Mouse (Mus musculus) neural tube, embryonic 11.5 days (tissue): ENCODE results near the gene Ube3b. TPM values are rescaled to one million over a fixed set of nuclear protein-coding genes. Genes with fewer than 3 reads are reported as not detected.

Source experiments
- ATAC-seq: fragments of 200-750 bp; cut with Nextera tagmentation; 2 replicates; pipeline ENCODE4 v1.8.0; 2017; ENCODE audit warnings: moderate number of reproducible peaks, mild to moderate bottlenecking, moderate TSS enrichment, moderate library complexity; ENCODE audit not compliant: insufficient read depth, low FRiP score, low TSS enrichment
- DNase-seq: peaks from one replicate; pipeline ENCODE4 v3.0.0-alpha.2; 2015; ENCODE audit warnings: low spot score
- H3K27ac ChIP-seq: fragments of 300-500 bp; sonication (generic); 2 replicates; pipeline ENCODE4 v1.5.1; 2014; ENCODE audit warnings: low read depth, mild to moderate bottlenecking, low read length
- H3K27me3 ChIP-seq: fragments of 300-500 bp; sonication (generic); 2 replicates; pipeline ENCODE4 v1.6.1; 2014; ENCODE audit warnings: mild to moderate bottlenecking, low read length, mixed read lengths; ENCODE audit not compliant: control insufficient read depth, insufficient read depth
- H3K36me3 ChIP-seq: fragments of 300-500 bp; sonication (generic); 2 replicates; pipeline ENCODE4 v1.6.1; 2014; ENCODE audit warnings: mild to moderate bottlenecking, low read length, moderate library complexity, mixed read lengths; ENCODE audit not compliant: control insufficient read depth, insufficient read depth
- H3K4me1 ChIP-seq: fragments of 300-500 bp; sonication (generic); 2 replicates; pipeline ENCODE4 v1.6.1; 2014; ENCODE audit warnings: low read length, mixed read lengths; ENCODE audit not compliant: control insufficient read depth, insufficient read depth
- H3K4me2 ChIP-seq: fragments of 300-500 bp; sonication (generic); 2 replicates; pipeline ENCODE4 v1.6.1; 2014; ENCODE audit warnings: low read depth, mild to moderate bottlenecking, moderate library complexity
- H3K4me3 ChIP-seq: fragments of 300-500 bp; sonication (generic); 2 replicates; pipeline ENCODE4 v1.5.1; 2014; ENCODE audit warnings: low read depth, low read length
- H3K9ac ChIP-seq: fragments of 300-500 bp; sonication (generic); 2 replicates; pipeline ENCODE4 v1.6.1; 2014; ENCODE audit warnings: mild to moderate bottlenecking, low read length
- H3K9me3 ChIP-seq: fragments of 300-500 bp; sonication (generic); 2 replicates; pipeline ENCODE4 v1.6.1; 2016; ENCODE audit warnings: low read length; ENCODE audit not compliant: control insufficient read depth
- WGBS: fragments of 180-500 bp; shearing (Covaris S2); extraction: QIAGEN DNeasy Blood & Tissue Kit; methylation state at CpG from one replicate; pipeline ENCODE4 v1.1.7; 2014; 5-methylcytosine and 5-hydroxymethylcytosine counted together
- polyA plus RNA-seq: library from polyadenylated mRNA; unstranded; fragments of >200 nt; fragmentation: Nextera tagmentation; extraction: Ambion mirVana; gene quantifications from 2 replicates; pipeline ENCODE4 v1.2.1, GENCODE M21; 2014

Ube3b gene
- polyA plus RNA-seq, 1 experiment from 2014 or later = 60.5 TPM

DNA sequence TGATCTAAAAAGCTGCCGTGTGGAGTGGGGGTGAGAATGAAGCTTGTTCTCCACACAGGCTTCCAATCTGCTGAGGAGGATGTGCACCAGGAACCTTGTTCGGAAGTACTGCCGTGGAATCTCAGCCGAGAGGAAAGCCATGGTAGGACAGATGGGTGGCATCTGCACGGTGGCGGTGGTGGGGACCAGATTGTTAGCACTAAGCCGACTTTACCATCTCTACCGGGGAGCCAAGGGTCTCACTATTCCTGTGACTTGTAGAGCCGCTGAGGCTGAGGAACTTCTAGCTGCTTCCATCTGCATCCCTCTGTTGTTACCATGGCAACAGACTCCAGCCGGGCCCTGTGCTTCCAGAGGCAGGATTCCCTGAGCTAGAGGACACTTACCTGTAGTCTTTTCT is 21.6 kb upstream of the Ube3b start:
- H3K9me3 ChIP-seq = no peaks in the 10 kb centered on the region
- H3K36me3 ChIP-seq = peaks cover 3% of the 10 kb centered on the region; the same call in 1 of the 2 replicates
- no peak overlapping the region for H3K9ac ChIP-seq
- no peaks in the 10 kb centered on the region for H3K27me3 ChIP-seq
- H3K4me3 ChIP-seq = no peak overlapping the region
- ATAC-seq (no peak), DNase-seq (no peak)
- no peak overlapping the region for H3K4me2 ChIP-seq
- no peak overlapping the region for H3K27ac ChIP-seq
- peaks cover 4% of the 10 kb centered on the region; the same call in 1 of the 2 replicates for H3K4me1 ChIP-seq
- WGBS = 77% methylated on average over 10 of the region's 10 CpGs

DNA sequence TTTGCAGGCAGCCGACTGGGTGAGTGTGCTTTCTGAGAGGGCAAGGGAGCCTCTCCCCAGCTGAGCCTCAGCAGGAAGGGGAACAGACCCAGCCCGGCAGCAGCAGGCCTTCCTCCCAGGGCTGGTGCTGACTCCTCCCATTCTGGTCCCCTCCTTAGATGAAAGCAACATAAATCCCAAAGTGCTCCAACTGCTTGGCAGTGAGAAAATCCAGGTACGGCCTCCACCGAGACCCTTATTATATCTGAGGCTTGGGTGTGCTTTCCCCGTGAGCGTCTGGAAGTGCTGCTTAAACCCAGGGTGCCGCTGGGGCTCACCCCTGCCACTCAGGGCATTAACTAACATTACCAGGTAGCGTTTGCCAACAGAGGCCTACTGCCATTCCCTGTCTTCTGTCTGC is 20.8 kb upstream of the Ube3b start:
- Histone ChIP-seq H3K27me3 (no peaks in the 10 kb centered on the region), H3K9me3 (no peaks in the 10 kb centered on the region), H3K9ac (no peak overlapping the region), H3K27ac (no peak overlapping the region), H3K4me1 (peaks cover 4% of the 10 kb centered on the region; the same call in 1 of the 2 replicates), H3K36me3 (peaks cover 4% of the 10 kb centered on the region; the same call in 1 of the 2 replicates), H3K4me3 (no peak overlapping the region), H3K4me2 (no peak overlapping the region)
- WGBS = 70% methylated on average over 8 of the region's 8 CpGs
- ATAC-seq (no peak), DNase-seq (no peak)

DNA sequence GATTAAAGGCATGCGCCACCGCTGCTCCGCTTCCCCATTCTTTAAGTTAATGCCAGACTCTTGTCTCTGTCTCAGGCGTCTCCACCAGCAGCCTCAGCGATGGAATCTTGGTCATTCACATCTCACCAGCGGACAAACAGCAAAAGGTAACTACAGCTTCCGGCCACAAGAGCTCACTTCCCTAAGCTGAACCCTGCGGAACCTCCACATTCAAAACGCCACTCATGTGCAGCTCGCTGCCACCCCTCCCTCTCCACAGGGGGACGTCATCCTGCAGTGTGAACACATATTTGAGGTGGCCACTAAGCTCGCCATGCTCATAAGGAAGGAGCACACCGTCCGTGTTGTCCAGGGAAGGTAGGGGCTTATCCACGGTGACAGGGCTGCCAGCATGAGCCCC is 19.4 kb upstream of the Ube3b start:
- H3K27ac ChIP-seq = no peak overlapping the region
- peaks cover 4% of the 10 kb centered on the region; the same call in 1 of the 2 replicates for H3K4me1 ChIP-seq
- no peak overlapping the region for H3K4me2 ChIP-seq
- no peaks in the 10 kb centered on the region for H3K9me3 ChIP-seq
- H3K4me3 ChIP-seq = no peak overlapping the region
- H3K36me3 ChIP-seq = peaks cover 7% of the 10 kb centered on the region; the same call in 1 of the 2 replicates
- no peak for ATAC-seq
- 86% methylated on average over 15 of the region's 15 CpGs for WGBS
- H3K27me3 ChIP-seq = no peaks in the 10 kb centered on the region
- DNase-seq = no peak
- no peak overlapping the region for H3K9ac ChIP-seq

DNA sequence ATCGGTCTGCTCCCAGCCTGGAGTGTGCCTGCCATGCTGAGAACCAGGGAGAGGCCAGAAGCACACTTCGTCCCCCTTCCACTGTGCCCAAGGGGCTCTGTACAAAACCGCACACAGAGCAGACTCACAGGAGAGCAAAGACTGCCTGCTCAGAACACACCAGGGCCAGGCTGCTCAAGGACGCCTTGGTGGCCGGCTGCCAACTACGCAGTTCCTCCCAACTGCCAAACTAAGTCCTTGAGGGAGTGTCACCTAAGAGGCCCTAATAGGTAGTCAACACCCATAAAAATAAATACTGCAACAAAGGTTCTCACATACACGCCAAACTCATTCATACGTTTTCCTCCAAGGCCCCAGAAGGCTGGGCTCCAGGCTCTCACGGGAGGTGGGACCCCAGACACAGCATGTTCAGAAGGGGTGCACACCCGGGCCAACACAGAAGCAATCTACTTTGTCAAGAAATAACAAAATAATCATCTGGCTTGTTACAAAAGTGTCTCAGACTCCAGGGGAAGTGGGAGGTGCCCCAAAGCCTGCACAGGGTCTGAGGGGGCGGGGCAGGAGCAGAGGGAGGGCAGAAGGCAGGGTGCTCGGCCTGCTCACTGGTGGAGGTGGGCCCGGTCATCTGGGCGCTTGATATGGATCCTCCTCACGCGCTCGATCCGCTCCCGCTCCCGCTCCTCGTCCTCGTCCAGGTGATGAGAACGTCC is 15.2 kb upstream of the Ube3b start:
- ATAC-seq (no peak), DNase-seq (no peak)
- H3K9ac ChIP-seq = no peak overlapping the region
- 92% methylated on average over 23 of the region's 23 CpGs for WGBS
- H3K4me1 ChIP-seq = no peaks in the 10 kb centered on the region
- no peak overlapping the region for H3K4me2 ChIP-seq
- peaks cover 23% of the 10 kb centered on the region for H3K36me3 ChIP-seq
- H3K4me3 ChIP-seq = no peak overlapping the region
- H3K9me3 ChIP-seq = no peaks in the 10 kb centered on the region
- no peak overlapping the region for H3K27ac ChIP-seq
- H3K27me3 ChIP-seq = no peaks in the 10 kb centered on the region

DNA sequence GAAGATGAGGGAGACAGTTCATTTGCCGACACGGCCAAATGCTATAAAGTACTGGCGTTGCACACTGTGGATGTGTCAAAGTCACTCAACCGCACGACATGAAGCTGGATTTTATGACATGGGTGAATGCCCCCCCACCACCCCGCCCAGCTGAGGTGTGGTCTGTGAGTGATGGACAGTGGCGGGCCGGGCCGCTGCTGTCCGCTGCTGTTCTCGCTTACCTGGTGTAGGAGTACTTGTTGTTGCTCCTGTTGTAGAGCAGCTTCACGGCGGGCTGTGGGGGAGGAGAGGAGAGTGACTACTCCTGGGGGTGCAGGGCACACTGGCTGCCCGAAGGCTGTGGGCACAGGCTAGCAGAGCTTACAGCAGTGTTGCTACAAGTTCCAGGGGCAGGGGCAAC is 12.3 kb upstream of the Ube3b start:
- Histone ChIP-seq H3K9ac (no peak overlapping the region), H3K9me3 (no peaks in the 10 kb centered on the region), H3K27me3 (no peaks in the 10 kb centered on the region), H3K27ac (no peak overlapping the region), H3K4me1 (peaks cover 5% of the 10 kb centered on the region; the same call in 1 of the 2 replicates), H3K4me3 (no peak overlapping the region), H3K4me2 (no peak overlapping the region), H3K36me3 (peaks cover 21% of the 10 kb centered on the region)
- ATAC-seq (no peak), DNase-seq (no peak)
- 92% methylated on average over 14 of the region's 14 CpGs for WGBS

DNA sequence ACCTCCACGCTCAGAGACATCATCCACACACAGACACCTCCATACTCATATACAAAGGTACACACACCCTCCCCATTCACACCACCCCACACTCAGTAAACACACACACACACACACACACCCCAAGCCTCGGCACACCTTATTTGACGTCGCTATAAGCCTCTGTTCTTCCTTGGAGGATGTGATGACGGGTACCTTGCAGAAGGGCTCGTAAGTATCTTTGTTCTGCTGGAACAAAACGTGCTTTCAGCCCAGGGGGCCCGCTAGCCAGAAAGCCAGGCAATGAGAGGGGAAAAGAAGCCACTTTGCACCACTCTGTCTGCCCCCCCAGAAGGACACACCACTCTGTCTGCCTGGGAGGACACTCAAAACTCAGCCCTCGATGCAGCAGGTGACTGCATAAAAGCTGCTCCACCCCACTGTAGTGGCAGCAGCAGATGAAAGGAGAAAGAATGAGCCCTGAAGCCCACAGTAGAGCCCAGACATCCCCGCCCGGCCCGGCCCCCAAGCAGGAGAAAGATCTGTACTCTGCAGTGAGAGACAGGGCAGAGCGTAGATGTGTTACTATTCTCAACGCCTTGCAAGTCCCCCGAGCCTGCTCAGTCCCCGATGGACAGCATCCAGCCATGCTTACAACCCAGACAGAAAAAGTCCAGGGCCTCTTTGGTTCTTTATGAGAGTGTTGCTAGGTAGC is 11.5 kb upstream of the Ube3b start:
- Histone ChIP-seq H3K4me3 (no peak overlapping the region), H3K27ac (no peak overlapping the region), H3K4me1 (peaks cover 8% of the 10 kb centered on the region; the same call in 1 of the 2 replicates), H3K36me3 (peaks cover 20% of the 10 kb centered on the region), H3K9ac (no peak overlapping the region), H3K27me3 (no peaks in the 10 kb centered on the region), H3K4me2 (no peak overlapping the region), H3K9me3 (no peaks in the 10 kb centered on the region)
- no peak for DNase-seq
- 89% methylated on average over 16 of the region's 16 CpGs for WGBS
- no peak for ATAC-seq

DNA sequence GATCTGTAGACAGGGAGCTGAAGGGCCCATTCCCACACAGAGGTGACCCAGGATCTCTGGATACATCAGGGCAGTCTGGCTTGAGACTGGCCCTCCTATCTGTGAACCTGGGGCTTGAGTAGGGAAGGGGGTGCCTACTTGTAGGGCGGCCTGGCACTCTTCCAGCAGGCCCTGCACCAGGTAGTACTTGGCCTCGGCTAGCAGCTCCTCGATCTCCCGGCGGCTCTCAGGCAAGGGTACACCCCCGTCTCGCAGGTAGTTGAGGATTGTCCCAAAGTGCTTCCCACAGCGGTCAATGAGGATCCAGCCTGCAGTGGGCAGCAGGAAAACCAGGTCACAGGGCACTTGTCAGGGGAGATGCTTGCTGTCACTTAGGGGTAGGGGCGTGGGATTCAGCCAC is 10.5 kb upstream of the Ube3b start:
- WGBS = 88% methylated on average over 9 of the region's 9 CpGs
- H3K9me3 ChIP-seq = no peaks in the 10 kb centered on the region
- ATAC-seq (no peak), DNase-seq (no peak)
- H3K9ac ChIP-seq = no peak overlapping the region
- peaks cover 25% of the 10 kb centered on the region for H3K36me3 ChIP-seq
- H3K4me3 ChIP-seq = no peak overlapping the region
- peaks cover 8% of the 10 kb centered on the region; the same call in 1 of the 2 replicates for H3K4me1 ChIP-seq
- H3K27ac ChIP-seq = no peak overlapping the region
- no peaks in the 10 kb centered on the region for H3K27me3 ChIP-seq
- H3K4me2 ChIP-seq = no peak overlapping the region

DNA sequence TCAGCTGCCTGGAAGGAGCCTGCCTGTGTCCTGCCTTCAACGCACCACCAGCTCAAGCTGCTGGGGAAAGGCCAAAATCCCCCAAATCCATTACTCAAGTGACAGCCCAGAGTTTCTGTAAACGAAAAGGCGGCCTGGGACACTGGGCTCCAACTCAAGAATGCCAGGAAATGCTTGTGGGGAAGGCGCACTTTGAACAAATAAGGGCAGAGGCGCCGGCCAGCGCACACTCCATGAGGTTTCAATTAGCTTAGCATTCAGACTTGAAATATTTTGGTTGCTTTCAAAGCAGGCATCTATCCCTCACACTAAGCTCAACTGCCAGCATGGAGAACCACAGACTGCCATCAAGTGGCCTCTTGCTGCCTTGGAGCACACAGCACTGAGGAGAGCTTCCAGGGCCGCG is 10.0 kb upstream of the Ube3b start:
- no peak for ATAC-seq
- Histone ChIP-seq H3K27ac (0 out of 2 replicates have a peak overlapping the region, but pooled peaks have one; percentile 44), H3K9ac (no peak overlapping the region), H3K4me3 (no peak overlapping the region), H3K9me3 (no peaks in the 10 kb centered on the region), H3K36me3 (peaks cover 25% of the 10 kb centered on the region), H3K4me1 (peaks cover 8% of the 10 kb centered on the region; the same call in 1 of the 2 replicates), H3K4me2 (no peak overlapping the region), H3K27me3 (no peaks in the 10 kb centered on the region)
- peak; percentile 35 for DNase-seq
- WGBS = 63% methylated on average over 9 of the region's 9 CpGs

DNA sequence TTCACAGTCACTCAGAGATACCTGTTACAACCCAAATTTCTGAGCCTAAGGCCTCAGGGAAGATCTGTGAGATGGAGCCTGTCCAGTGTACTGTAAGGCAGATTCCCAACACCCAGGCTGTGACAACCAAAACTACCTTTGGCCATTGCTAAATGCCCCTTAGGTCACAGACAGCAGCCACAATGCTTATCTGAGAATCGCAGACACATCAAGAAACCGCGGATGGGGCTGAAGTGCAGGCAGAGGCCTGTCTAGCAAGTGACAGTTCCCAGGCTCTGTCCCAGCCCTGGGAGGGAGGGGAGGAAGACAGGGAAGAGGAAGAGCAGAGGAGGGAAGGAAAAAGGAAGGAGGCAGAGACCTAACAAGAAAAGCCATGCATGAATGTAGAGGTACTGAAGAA is 9.1 kb upstream of the Ube3b start:
- Histone ChIP-seq H3K4me2 (no peak overlapping the region), H3K27me3 (no peaks in the 10 kb centered on the region), H3K9me3 (no peaks in the 10 kb centered on the region), H3K36me3 (peaks cover 22% of the 10 kb centered on the region), H3K9ac (no peak overlapping the region), H3K27ac (no peak overlapping the region), H3K4me3 (no peak overlapping the region), H3K4me1 (peaks cover 8% of the 10 kb centered on the region; the same call in 1 of the 2 replicates)
- WGBS = 89% methylated on average over 3 of the region's 3 CpGs
- DNase-seq (no peak), ATAC-seq (no peak)
